In the genomic region with DNA sequence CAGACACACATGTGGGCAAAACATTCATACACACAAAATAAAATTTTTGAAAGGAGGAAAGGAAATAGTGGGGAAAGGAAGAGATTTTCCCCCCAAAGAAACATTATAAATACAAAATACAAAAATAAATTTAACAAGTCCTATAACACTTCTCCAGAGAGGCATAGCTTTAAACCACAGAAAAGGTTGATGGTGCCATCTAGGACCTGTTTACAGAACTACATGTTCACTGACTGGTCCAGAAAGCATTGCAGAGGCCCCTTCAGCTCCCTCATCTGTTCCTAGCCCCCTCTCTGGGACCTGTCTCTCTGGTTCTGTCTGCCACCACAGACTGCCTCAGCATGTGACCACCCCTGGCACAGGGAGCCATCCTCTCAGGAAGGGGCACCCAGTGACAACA, we compare ENCODE assay signal across 13 mouse cellular contexts. TPM values are rescaled to one million over a fixed set of nuclear protein-coding genes. Genes with fewer than 3 reads are reported as not detected.
DNase-seq lines count a peak whose midpoint lies in the region; ATAC-seq and TF ChIP-seq lines count a peak whose summit lies in the region.
"Had no signal": no experiment of that assay in that cellular context is flagged by ENCODE, and none has a peak within 500 bp of the region (broad histone marks: within the 10 kb centered on the region; RNA-seq: fewer than 3 reads in every experiment).

No protein-coding gene starts in this region.

- H3K4me3 ChIP-seq in cerebellum, adult 2 months (replicated peaks; ENCODE audit: insufficient read depth, low read depth, low read length): no peak overlapping the region
- no peak overlapping the region for H3K4me3 ChIP-seq in layer of hippocampus, adult 2 months
- H3K4me3 ChIP-seq in testis, adult 2 months (ENCODE audit: control insufficient read depth, low read depth, low read length): peak overlapping the region; percentile 52
- H3K4me3 ChIP-seq: limb, embryonic 12.5 days had no signal

- H3K27ac ChIP-seq in cerebellum, adult 2 months (ENCODE audit: insufficient read depth, low read length): no peak overlapping the region
- H3K27ac ChIP-seq in layer of hippocampus, adult 2 months: no peak overlapping the region
- H3K27ac ChIP-seq in testis, adult 2 months (ENCODE audit: control insufficient read depth, insufficient read depth, low read depth, low read length): no peak overlapping the region
- H3K27ac ChIP-seq: limb, embryonic 12.5 days had no signal

- no peaks in the 10 kb centered on the region for H3K27me3 ChIP-seq in cerebellum, adult 2 months (ENCODE audit: control insufficient read depth, insufficient read depth, low read length)
- H3K27me3 ChIP-seq in testis, adult 2 months (ENCODE audit: control insufficient read depth, insufficient read depth, low read length): no peaks in the 10 kb centered on the region
- H3K27me3 ChIP-seq: limb, embryonic 12.5 days had no signal

- no peak for TF ChIP-seq POLR2A in cerebellum, adult 2 months (IDR thresholded peaks at IDR 0.05; ENCODE audit: borderline replicate concordance, insufficient read depth, low read length)
- no peak for TF ChIP-seq POLR2A in testis, adult 2 months (IDR thresholded peaks at IDR 0.05; ENCODE audit: control insufficient read depth, low read depth, low read length)

- H3K4me1 ChIP-seq in cerebellum, adult 2 months (ENCODE audit: control insufficient read depth, insufficient read depth, low read length): no peaks in the 10 kb centered on the region
- H3K4me1 ChIP-seq in testis, adult 2 months (ENCODE audit: control insufficient read depth, insufficient read depth, low read length): no peaks in the 10 kb centered on the region
- H3K4me1 ChIP-seq: limb, embryonic 12.5 days had no signal

- ATAC-seq in cerebellum, adult (ENCODE audit: insufficient number of reproducible peaks, low FRiP score, low TSS enrichment): no peak

- no peak for DNase-seq in cerebellum, adult 2 months
- DNase-seq in layer of hippocampus, adult 2 months (ENCODE audit: low spot score in 2 of 2): no peak
- no peak for DNase-seq in layer of hippocampus, adult 9-11 months
- DNase-seq in testis, postnatal 10 days (ENCODE audit: low spot score): no peak
- DNase-seq in gastrocnemius, postnatal 4 days (ENCODE audit: low spot score in 2 of 2): no peak
- DNase-seq in frontal cortex, postnatal 25 days (ENCODE audit: low spot score in 2 of 2): no peak
- DNase-seq: kidney, adult 11 months had no signal

- peak; percentile 36; the same call in 1 of the 2 replicates for TF ChIP-seq CTCF in cerebellum, adult 2 months (IDR thresholded peaks at IDR 0.05; ENCODE audit: borderline replicate concordance, insufficient read depth, low read depth, low read length)
- peak; percentile 70 for TF ChIP-seq CTCF in layer of hippocampus, adult 2 months (conservative IDR thresholded peaks at IDR 0.05)
- no peak for TF ChIP-seq CTCF in testis, adult 2 months (IDR thresholded peaks at IDR 0.05; ENCODE audit: control insufficient read depth, insufficient read depth, insufficient replicate concordance, low read depth, low read length)

- no peaks in the 10 kb centered on the region for H3K36me3 ChIP-seq in testis, adult 2 months (ENCODE audit: control insufficient read depth, insufficient read depth, low read length)
- H3K36me3 ChIP-seq: limb, embryonic 12.5 days had no signal

RNA-seq across cellular contexts. Expression of a gene that starts 1.2 kb away (rescaled TPM):
- 206 and 213 TPM in 2 replicates for polyA plus RNA-seq in cerebellum, adult 2 months (2012; rRNA removed)
- total RNA-seq in layer of hippocampus, adult 2 months (2021): 100 to 1,000 TPM; 292 to 307 TPM
- 853 and 878 TPM in 2 replicates for polyA plus RNA-seq in testis, adult 2 months (2012; rRNA removed)
- total RNA-seq in gastrocnemius, postnatal 4 days (2021): 10 to 100 TPM; 26.1 to 27.2 TPM

RNA-seq across cellular contexts. Expression of a gene that starts 41.4 kb away (rescaled TPM):
- polyA plus RNA-seq in cerebellum, adult 2 months (2012; rRNA removed): 1.7 and 2.6 TPM in 2 replicates
- 1 to 10 TPM; 3.1 to 3.2 TPM for total RNA-seq in layer of hippocampus, adult 2 months (2021)
- 0.02 and 0.25 TPM in 2 replicates for polyA plus RNA-seq in testis, adult 2 months (2012; rRNA removed)
- total RNA-seq in gastrocnemius, postnatal 4 days (2021): under 1 TPM; 0.62 to 0.71 TPM
- total RNA-seq: heart, postnatal 25 days; megakaryocyte, adult 5-6 weeks had no signal
- polyA plus RNA-seq: neural tube, embryonic 11.5 days had no signal

Comparison
In these comparisons a context has a peak if more than half of its experiments do, and no peak if none do; other contexts are left out.
1. RNA of a gene that starts 1.2 kb away (total RNA-seq): 292 to 307 TPM in layer of hippocampus, adult 2 months; 26.1 to 27.2 TPM in gastrocnemius, postnatal 4 days; every median in the first group is over 10 times any median in the second.